Mouse (Mus musculus) brown adipose tissue, adult 24 weeks (tissue): Measurements from ENCODE around the gene Fosl2. TPM values are rescaled to one million over a fixed set of nuclear protein-coding genes. Genes with fewer than 3 reads are reported as not detected.
"Not testable (repeated sequence)": the region's sequence is repeated elsewhere in the genome, so short reads cannot be mapped to it uniquely, and the experiment has no call there.

ENCODE experiments used
- H3K27ac ChIP-seq: fragments of 200-500 bp; replicated peaks from 2 replicates; pipeline ENCODE4 v1.5.1; 2012; ENCODE audit warnings: low read depth, mild to moderate bottlenecking, low read length
- H3K4me1 ChIP-seq: fragments of 200-500 bp; 2 replicates; pipeline ENCODE4 v1.6.1; 2012; ENCODE audit warnings: low read length, mixed read lengths; ENCODE audit not compliant: control insufficient read depth, insufficient read depth, insufficient read length
- H3K4me3 ChIP-seq: fragments of 200-500 bp; 2 replicates; pipeline ENCODE4 v1.5.1; 2012; ENCODE audit warnings: low read depth, mild to moderate bottlenecking, low read length, moderate library complexity; ENCODE audit not compliant: insufficient read depth
- polyA plus RNA-seq: library from polyadenylated mRNA; stranded (reverse); fragments of >200 nt; gene quantifications from 2 replicates; pipeline ENCODE4 v1.2.4, GENCODE M21; 2012; ENCODE audit not compliant: missing spikeins, insufficient read depth, insufficient read length

The Fosl2 gene
- polyA plus RNA-seq, 1 experiment, result 20.0 TPM

- Histone ChIP-seq H3K4me1 (peaks cover 32% of the 10 kb centered on the region), H3K27ac (no peak overlapping the region), H3K4me3 (no peak overlapping the region)
These were observed 10.7 kb downstream of the Fosl2 start for GRCm38 (mm10) chr5:32146281-32146680.

DNA sequence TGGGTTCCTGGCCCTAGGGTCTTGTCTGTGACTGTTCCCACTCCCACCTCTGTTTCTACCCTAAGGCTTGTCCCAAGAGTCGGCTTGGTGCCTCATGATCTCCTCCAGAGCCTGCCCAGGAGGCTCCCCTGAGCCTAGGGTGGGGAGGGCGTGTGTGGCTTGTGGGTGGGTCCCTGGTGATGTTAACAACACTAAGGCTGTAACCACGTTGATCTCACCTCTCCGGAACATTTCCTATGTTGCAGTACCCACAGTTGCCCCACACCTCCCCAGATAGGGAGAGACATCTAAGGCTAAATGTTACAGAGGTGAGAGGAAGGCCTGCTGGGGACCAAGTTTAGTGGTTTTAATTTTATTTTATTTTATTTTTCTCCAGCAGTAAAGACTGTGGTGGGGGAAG is 13.0 kb downstream of the Fosl2 start:
- Histone ChIP-seq H3K27ac (no peak overlapping the region), H3K4me3 (no peak overlapping the region), H3K4me1 (peaks cover 10% of the 10 kb centered on the region)

DNA sequence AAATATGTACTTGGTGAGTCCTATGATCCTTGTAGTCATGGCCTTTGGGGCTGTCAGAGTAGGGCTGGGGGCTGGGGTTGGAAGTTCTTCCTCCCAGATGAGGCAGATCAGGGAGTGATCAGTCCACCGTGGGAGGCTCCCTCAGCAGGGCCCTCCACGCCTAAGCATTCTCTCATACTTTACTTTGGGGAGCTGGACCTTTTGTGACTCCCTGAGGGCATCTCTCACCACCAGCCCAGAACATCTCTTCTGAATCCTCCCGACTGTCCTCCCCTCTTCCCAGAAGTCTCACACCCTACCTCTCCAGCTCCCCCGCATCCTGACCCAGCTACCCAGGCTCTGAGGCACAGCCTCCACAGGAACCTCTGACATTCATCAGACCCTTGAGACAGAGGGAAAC is 15.6 kb downstream of the Fosl2 start:
- Histone ChIP-seq H3K4me1 (peaks cover 6% of the 10 kb centered on the region; the same call in 1 of the 2 replicates), H3K4me3 (no peak overlapping the region), H3K27ac (no peak overlapping the region)

DNA sequence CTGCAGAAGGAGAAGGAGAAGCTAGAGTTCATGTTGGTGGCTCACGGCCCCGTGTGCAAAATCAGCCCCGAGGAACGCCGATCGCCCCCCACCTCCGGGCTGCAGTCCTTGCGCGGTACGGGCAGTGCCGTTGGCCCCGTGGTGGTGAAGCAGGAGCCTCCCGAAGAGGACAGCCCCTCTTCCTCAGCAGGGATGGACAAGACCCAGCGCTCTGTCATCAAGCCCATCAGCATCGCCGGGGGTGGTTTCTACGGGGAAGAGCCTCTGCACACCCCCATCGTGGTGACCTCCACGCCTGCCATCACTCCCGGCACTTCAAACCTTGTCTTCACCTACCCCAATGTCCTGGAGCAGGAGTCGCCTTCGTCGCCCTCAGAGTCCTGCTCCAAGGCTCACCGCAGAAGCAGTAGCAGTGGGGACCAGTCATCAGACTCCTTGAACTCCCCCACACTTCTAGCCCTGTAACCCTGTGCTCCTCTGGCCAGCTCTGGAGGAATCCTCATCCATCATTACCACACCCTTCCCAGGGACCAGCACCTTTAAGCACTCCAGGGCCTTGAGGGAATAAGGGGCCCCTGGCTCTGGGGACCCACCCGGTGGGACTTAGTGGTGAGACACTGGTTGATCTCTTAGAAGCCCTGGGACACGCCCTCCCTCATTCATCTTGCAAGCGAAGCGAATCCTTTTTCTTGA is 17.3 kb downstream of the Fosl2 start:
- peaks cover 6% of the 10 kb centered on the region; the same call in 1 of the 2 replicates for H3K4me1 ChIP-seq
- H3K4me3 ChIP-seq, result no peak overlapping the region
- no peak overlapping the region for H3K27ac ChIP-seq

GRCm38 (mm10) chr5:32153418-32153740 is 17.8 kb downstream of the Fosl2 start:
- H3K4me1 ChIP-seq, result peaks cover 6% of the 10 kb centered on the region; the same call in 1 of the 2 replicates

GRCm38 (mm10) chr5:32153791-32154490 is 18.3 kb downstream of the Fosl2 start:
- Histone ChIP-seq H3K4me3 (no peak overlapping the region), H3K4me1 (peaks cover 6% of the 10 kb centered on the region; the same call in 1 of the 2 replicates), H3K27ac (no peak overlapping the region)

More at GRCm38 (mm10) chr5:32153418-32153740, 17.8 kb downstream of the Fosl2 start:
- H3K27ac ChIP-seq, result no peak overlapping the region
- H3K4me3 ChIP-seq, result no peak overlapping the region

GRCm38 (mm10) chr5:32154931-32155688 is 19.5 kb downstream of the Fosl2 start:
- Histone ChIP-seq H3K4me1 (peaks cover 6% of the 10 kb centered on the region; the same call in 1 of the 2 replicates), H3K4me3 (no peak overlapping the region), H3K27ac (peak overlapping the region; percentile 52)

- no peak overlapping the region for H3K4me3 ChIP-seq
- peaks cover 6% of the 10 kb centered on the region; the same call in 1 of the 2 replicates for H3K4me1 ChIP-seq
- H3K27ac ChIP-seq, result peak overlapping the region; percentile 52; the same call in 1 of the 2 replicates
These were observed 20.3 kb downstream of the Fosl2 start for GRCm38 (mm10) chr5:32155927-32156326.

DNA sequence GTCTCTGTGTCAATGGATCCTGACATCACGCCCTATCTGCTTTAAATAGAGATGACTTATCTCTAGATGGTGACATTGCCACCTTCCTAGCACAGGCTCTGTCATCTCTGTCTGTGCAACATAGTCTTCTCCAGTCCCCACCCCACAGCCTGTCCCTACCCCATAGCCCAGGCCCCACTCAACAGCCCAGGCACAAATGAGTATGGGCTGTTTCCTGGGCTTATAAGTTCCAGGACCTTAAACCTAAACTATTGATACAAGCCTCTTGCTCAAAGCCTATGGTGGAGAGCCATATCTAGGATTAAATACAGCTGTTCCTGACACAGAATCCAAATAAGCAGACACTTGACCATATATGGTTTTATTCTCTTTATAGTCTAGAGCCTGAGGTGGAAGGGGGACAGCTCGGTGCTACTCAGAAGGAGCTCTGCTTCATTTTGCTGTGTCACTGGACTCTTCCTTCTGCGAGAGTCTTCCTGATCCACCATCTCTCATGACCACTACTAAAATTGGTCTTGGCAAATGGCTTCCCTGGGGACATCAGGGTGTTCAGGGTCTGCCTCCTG is 28.0 kb downstream of the Fosl2 start:
- no peaks in the 10 kb centered on the region for H3K4me1 ChIP-seq
- H3K27ac ChIP-seq, result no peak overlapping the region
- H3K4me3 ChIP-seq, result no peak overlapping the region

- H3K4me1 ChIP-seq, result no peaks in the 10 kb centered on the region
- H3K27ac ChIP-seq, result no peak overlapping the region
- no peak overlapping the region for H3K4me3 ChIP-seq
These were observed 36.6 kb downstream of the Fosl2 start for GRCm38 (mm10) chr5:32172188-32172587.

DNA sequence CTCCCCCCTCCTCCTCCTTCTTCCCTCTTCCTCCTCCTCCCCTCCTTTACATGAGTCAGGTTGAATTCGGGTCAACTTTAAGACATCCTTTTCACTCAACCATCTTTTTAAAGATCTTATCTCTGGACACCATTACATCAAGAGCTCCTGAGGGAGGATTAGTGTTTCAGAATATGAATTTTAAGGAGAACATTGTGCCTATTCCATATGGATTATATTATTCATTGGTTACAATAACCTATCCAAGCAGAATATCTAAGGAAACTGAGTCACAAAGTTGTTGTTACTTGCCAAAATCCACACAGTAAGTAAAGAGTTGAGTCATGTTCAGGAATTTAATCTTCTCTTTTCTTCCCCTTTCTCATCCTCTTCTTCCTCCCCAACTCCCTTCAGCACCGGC is 41.2 kb downstream of the Fosl2 start:
- H3K4me1 ChIP-seq, result no peaks in the 10 kb centered on the region
- no peak overlapping the region for H3K4me3 ChIP-seq
- H3K27ac ChIP-seq, result no peak overlapping the region

DNA sequence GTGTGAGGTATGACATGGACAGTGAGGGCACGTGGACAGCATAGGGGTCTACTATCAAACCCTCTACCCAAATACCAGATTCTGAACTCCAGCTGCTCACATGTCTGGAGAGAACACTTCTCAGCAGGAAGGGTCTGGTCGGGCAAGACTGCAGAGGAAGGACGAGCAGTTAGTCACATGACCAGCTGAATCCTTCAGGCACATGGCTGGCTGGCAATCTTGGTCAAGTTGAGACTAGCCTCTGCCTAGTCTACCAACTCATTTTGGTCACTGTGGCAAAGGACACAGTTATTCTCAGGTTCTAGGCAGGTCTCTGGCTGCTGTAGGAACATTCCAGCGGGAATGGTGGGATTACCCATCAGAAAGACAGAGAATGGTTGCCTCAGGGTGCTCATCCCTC is 42.1 kb downstream of the Fosl2 start:
- Histone ChIP-seq H3K27ac (no peak overlapping the region), H3K4me3 (no peak overlapping the region), H3K4me1 (no peaks in the 10 kb centered on the region)

DNA sequence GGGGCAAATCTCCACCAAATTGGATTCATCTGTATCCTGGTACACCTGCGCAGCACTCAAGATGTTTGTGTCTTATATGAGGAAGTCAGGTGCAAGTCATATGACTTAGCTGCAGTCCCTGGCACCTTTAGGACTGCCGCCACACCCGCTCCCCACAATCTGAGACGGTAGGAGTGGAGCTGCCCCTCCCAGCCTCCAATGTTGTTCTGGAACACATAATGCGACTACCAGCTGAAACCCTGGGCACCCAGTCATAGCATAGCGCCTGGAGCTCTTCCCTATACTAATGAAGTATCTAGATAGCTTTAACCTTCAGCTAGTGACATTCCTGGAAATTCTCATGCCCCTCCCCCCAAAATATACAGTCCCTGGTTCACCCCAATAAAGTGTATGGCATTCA is 43.1 kb downstream of the Fosl2 start:
- H3K27ac ChIP-seq, H3K4me3 ChIP-seq, H3K4me1 ChIP-seq: not testable (repeated sequence)

GRCm38 (mm10) chr5:32182885-32183629 is 47.5 kb downstream of the Fosl2 start:
- Histone ChIP-seq H3K4me1 (0 out of 2 replicates have a peak, but pooled peaks cover 2% of the 10 kb centered on the region), H3K4me3 (no peak overlapping the region), H3K27ac (no peak overlapping the region)
